Mouse (Mus musculus): ENCODE results near the gene Ucma. TPM values are rescaled to one million over a fixed set of nuclear protein-coding genes. Genes with fewer than 3 reads are reported as not detected.

Gene Ucma
- polyA plus RNA-seq, 1 experiment, result not detected

DNA sequence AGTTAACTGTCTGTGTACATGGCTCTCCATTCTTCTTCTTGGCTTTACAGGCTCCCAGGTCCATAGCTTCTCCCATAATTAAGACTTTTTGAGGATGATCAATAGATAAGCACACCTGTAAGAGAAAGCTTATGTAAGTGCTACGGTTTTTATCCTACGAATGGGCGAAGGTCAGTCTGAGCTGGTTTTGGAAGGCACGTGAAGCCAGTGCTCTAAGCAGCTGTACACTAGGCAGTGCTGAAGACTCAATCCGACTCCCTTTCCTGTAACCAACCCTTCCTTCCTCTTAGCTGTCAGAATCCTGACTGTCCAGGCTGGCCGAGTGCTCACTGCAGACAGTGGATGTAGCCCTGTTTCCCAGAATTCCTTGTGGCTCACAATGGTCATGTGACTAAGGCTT, 25.3 kb downstream of the Ucma start:
- Histone ChIP-seq H3K27me3 (ENCODE audit: control insufficient read depth, insufficient read depth, low read length) (no peaks in the 10 kb centered on the region), H3K27ac (ENCODE audit: control insufficient read depth, insufficient read depth, low read depth, low read length) (no peak overlapping the region), H3K4me3 (ENCODE audit: control insufficient read depth, low read depth, low read length) (no peak overlapping the region), H3K36me3 (ENCODE audit: control insufficient read depth, insufficient read depth, low read length) (no peaks in the 10 kb centered on the region; the same call in none of the 2 replicates), H3K4me1 (ENCODE audit: control insufficient read depth, insufficient read depth, low read length) (peaks cover 3% of the 10 kb centered on the region; the same call in 1 of the 2 replicates)
- TF ChIP-seq POLR2A (IDR thresholded peaks at IDR 0.05; ENCODE audit: control insufficient read depth, low read depth, low read length) (no peak), CTCF (IDR thresholded peaks at IDR 0.05; ENCODE audit: control insufficient read depth, insufficient read depth, insufficient replicate concordance, low read depth, low read length) (no peak)

DNA sequence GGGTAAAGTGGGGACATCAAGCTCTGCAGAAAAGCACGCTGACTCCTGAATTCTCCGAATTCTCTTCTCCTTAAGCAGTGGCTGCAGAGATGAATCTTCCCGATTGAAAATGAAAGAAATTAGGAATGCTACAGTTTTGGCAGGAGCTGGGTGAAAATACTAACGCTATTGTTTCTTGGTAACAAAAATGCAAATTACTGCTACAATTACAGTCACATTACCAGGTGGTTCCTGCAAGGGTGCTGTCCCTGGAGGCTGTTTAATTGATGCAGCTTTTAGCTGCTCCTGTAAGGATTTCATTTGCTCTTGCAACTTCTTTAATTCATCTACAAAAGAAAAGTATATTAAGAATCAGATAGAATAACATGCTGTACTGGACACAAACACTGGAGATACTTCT, 31.2 kb downstream of the Ucma start:
- Histone ChIP-seq H3K4me3 (ENCODE audit: control insufficient read depth, low read depth, low read length) (no peak overlapping the region), H3K27me3 (ENCODE audit: control insufficient read depth, insufficient read depth, low read length) (no peaks in the 10 kb centered on the region), H3K36me3 (ENCODE audit: control insufficient read depth, insufficient read depth, low read length) (no peaks in the 10 kb centered on the region; the same call in 1 of the 2 replicates), H3K27ac (ENCODE audit: control insufficient read depth, insufficient read depth, low read depth, low read length) (no peak overlapping the region), H3K4me1 (ENCODE audit: control insufficient read depth, insufficient read depth, low read length) (no peaks in the 10 kb centered on the region; the same call in 1 of the 2 replicates)
- TF ChIP-seq CTCF (IDR thresholded peaks at IDR 0.05; ENCODE audit: control insufficient read depth, insufficient read depth, insufficient replicate concordance, low read depth, low read length) (no peak), POLR2A (IDR thresholded peaks at IDR 0.05; ENCODE audit: control insufficient read depth, low read depth, low read length) (no peak)

DNA sequence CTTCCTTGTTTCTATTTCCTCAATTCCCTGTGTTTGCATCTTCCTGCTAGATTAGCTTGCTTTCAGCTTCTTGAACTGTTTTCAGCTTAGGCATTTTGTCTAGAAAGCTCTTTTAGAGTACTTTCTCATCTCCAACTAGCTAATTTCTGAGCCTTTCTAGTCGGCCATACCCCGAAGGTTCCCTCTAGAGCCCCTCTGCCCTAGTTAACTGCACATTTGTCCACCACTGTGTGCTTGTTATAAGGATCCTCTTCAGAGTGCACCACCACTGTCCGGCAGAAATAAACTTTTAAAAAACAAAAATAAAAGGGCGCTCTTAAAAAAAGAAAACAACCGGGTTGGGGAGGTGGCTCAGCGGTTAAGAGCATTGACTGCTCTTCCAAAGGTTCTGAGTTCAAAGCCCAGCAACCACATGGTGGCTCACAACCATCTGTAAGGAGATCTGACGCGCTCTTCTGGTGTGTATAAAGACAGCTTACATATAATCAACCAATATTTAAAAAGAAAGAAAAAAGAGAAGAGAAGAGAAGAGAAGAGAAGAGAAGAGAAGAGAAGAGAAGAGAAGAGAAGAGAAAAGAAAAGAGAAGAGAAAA, 36.1 kb downstream of the Ucma start:
- Histone ChIP-seq H3K27ac (ENCODE audit: control insufficient read depth, insufficient read depth, low read depth, low read length) (no peak overlapping the region), H3K27me3 (ENCODE audit: control insufficient read depth, insufficient read depth, low read length) (no peaks in the 10 kb centered on the region)
- no peak for TF ChIP-seq CTCF (IDR thresholded peaks at IDR 0.05; ENCODE audit: control insufficient read depth, insufficient read depth, insufficient replicate concordance, low read depth, low read length)
- no peak for TF ChIP-seq POLR2A (IDR thresholded peaks at IDR 0.05; ENCODE audit: control insufficient read depth, low read depth, low read length)

DNA sequence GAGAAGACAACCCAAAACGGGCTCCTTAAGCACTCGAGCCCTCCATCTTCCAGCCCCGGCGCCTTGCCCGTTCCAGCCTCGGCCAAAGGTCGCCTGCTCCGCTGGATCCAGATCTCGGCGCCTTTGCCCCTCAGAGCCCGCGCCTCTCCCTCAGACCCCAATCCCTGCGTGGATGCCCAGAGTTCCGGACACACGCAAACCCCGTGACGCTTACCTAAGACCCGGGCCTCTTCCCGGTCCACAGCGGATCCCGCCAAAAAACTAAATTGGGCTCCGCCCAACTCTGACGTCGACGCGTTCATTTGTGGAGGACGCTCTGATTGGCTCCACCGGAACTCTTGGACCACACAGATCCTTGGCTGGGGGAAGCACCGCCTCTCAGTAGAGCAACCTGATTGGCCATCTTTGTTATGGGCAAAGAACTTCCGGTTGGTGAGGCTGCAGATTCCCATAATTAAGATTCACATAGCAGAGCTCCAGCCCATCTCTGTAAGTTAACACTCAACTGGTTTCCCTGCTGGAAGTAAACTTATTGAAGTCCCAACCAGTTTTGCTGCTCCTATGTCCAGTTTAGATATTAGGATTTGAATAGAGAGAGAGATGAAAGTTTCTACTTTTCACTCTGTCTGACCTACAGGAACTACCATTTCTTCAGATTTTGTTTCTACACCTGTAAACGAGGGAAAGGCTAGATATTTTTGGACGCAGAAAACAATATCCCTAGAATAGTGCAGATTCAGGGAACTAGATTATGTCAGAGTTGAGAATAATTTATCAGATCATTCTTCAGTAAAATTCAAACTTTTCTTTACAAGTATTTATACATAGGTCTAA, 36.8 kb downstream of the Ucma start, which contains the start of gene Mcm10:
Gene Mcm10, minus strand, starts transcription at position 301 of the 834 bp plus-strand sequence.
- H3K27ac ChIP-seq (ENCODE audit: control insufficient read depth, insufficient read depth, low read depth, low read length), result no peak within 1 kb of the TSS
- TF ChIP-seq POLR2A (IDR thresholded peaks at IDR 0.05; ENCODE audit: control insufficient read depth, low read depth, low read length) (no peak), CTCF (IDR thresholded peaks at IDR 0.05; ENCODE audit: control insufficient read depth, insufficient read depth, insufficient replicate concordance, low read depth, low read length) (no peak)
- peak within 1 kb of the TSS; percentile 98 for H3K4me3 ChIP-seq (ENCODE audit: control insufficient read depth, low read depth, low read length)
- H3K4me1 ChIP-seq (ENCODE audit: control insufficient read depth, insufficient read depth, low read length), result peaks cover 3% of the 10 kb centered on the region
- no peaks in the 10 kb centered on the region for H3K36me3 ChIP-seq (ENCODE audit: control insufficient read depth, insufficient read depth, low read length)
- H3K27me3 ChIP-seq (ENCODE audit: control insufficient read depth, insufficient read depth, low read length), result no peaks in the 10 kb centered on the region

More for the DNA sequence above, 36.1 kb downstream of the Ucma start:
- H3K4me1 ChIP-seq (ENCODE audit: control insufficient read depth, insufficient read depth, low read length), result peaks cover 3% of the 10 kb centered on the region
- H3K36me3 ChIP-seq (ENCODE audit: control insufficient read depth, insufficient read depth, low read length), result no peaks in the 10 kb centered on the region
- H3K4me3 ChIP-seq (ENCODE audit: control insufficient read depth, low read depth, low read length), result peak overlapping the region; percentile 98

DNA sequence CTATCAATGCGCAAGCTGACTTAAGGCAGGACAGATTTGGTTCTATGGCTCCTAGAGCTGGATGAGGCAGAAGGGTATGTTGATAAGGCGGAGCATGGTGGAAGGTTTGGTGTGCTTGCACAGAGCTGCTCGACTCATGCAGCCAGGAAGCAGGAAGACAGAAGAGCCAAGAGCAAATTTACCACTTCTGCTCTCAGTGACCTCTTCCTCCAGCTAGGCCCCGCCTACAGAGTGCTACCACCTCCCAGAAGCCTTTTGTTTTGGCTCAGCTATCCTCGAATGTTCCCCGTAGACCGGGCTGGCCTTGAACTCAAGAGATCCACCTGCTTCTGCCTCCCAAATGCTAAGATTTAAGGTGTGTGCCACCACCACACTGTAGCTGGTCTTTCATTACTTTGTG, 38.7 kb downstream of the Ucma start:
- Histone ChIP-seq H3K27me3 (ENCODE audit: control insufficient read depth, insufficient read depth, low read length) (no peaks in the 10 kb centered on the region), H3K36me3 (ENCODE audit: control insufficient read depth, insufficient read depth, low read length) (no peaks in the 10 kb centered on the region), H3K27ac (ENCODE audit: control insufficient read depth, insufficient read depth, low read depth, low read length) (no peak overlapping the region), H3K4me1 (ENCODE audit: control insufficient read depth, insufficient read depth, low read length) (peaks cover 3% of the 10 kb centered on the region), H3K4me3 (ENCODE audit: control insufficient read depth, low read depth, low read length) (no peak overlapping the region)
- TF ChIP-seq POLR2A (IDR thresholded peaks at IDR 0.05; ENCODE audit: control insufficient read depth, low read depth, low read length), result no peak
- no peak for TF ChIP-seq CTCF (IDR thresholded peaks at IDR 0.05; ENCODE audit: control insufficient read depth, insufficient read depth, insufficient replicate concordance, low read depth, low read length)

DNA sequence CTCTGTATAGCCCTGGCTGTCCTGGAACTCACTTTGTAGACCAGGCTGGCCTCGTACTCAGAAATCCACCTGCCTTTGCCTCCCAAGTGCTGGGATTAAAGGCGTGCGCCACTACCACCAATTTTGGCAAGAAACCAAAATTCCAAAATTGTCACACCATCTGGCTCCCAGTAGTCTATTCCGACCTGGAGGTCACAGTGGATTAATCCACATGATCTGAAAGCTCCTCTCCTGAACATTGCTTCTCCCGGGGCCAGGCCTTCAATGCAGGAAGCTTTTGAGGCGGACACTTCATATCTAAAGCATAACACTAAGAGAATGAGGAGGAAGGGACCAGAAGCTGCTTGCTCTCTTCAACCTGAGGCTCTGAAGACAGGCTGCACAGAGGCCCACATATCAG, 39.6 kb downstream of the Ucma start:
- no peaks in the 10 kb centered on the region for H3K27me3 ChIP-seq (ENCODE audit: control insufficient read depth, insufficient read depth, low read length)
- H3K4me3 ChIP-seq (ENCODE audit: control insufficient read depth, low read depth, low read length), result no peak overlapping the region
- no peaks in the 10 kb centered on the region for H3K36me3 ChIP-seq (ENCODE audit: control insufficient read depth, insufficient read depth, low read length)
- peaks cover 3% of the 10 kb centered on the region for H3K4me1 ChIP-seq (ENCODE audit: control insufficient read depth, insufficient read depth, low read length)
- TF ChIP-seq CTCF (IDR thresholded peaks at IDR 0.05; ENCODE audit: control insufficient read depth, insufficient read depth, insufficient replicate concordance, low read depth, low read length) (no peak), POLR2A (IDR thresholded peaks at IDR 0.05; ENCODE audit: control insufficient read depth, low read depth, low read length) (no peak)
- no peak overlapping the region for H3K27ac ChIP-seq (ENCODE audit: control insufficient read depth, insufficient read depth, low read depth, low read length)

DNA sequence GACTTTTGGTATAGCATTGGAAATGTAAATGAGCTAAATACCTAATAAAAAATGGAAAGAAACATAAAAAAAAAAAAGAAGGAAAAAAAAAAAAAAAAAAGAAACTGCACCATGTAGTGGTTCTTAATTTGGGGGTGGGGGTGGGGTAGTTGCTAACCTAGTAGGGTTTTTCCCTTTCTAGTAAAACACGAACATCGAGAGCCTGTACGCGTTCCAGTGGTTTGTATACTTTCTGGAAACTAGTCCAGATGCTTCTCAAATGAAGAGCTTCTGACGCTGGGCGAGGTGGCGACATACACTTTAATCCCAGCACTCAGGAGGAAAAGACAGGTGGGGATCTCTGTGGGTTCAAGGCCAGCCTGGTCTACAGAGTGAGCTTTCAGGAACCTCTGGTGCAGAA, 41.0 kb downstream of the Ucma start:
- no peaks in the 10 kb centered on the region for H3K36me3 ChIP-seq (ENCODE audit: control insufficient read depth, insufficient read depth, low read length)
- TF ChIP-seq POLR2A (IDR thresholded peaks at IDR 0.05; ENCODE audit: control insufficient read depth, low read depth, low read length) (no peak), CTCF (IDR thresholded peaks at IDR 0.05; ENCODE audit: control insufficient read depth, insufficient read depth, insufficient replicate concordance, low read depth, low read length) (no peak)
- peaks cover 3% of the 10 kb centered on the region for H3K4me1 ChIP-seq (ENCODE audit: control insufficient read depth, insufficient read depth, low read length)
- H3K27me3 ChIP-seq (ENCODE audit: control insufficient read depth, insufficient read depth, low read length), result no peaks in the 10 kb centered on the region
- no peak overlapping the region for H3K27ac ChIP-seq (ENCODE audit: control insufficient read depth, insufficient read depth, low read depth, low read length)
- H3K4me3 ChIP-seq (ENCODE audit: control insufficient read depth, low read depth, low read length), result no peak overlapping the region
